Mouse (Mus musculus): ENCODE results near the gene Prok1. TPM values are rescaled to one million over a fixed set of nuclear protein-coding genes. Genes with fewer than 3 reads are reported as not detected.
A peak's percentile ranks its signal among the peaks of the same experiment; 100 is the strongest.

The Prok1 gene
- total RNA-seq, 2 experiments from 2014 or later: not detected

GRCm38 (mm10) chr3:107241389-107242094 lies 2.0 kb upstream of the Prok1 start:
- DNase-seq: no peak
- intact Hi-C loops (cut with DNase I): no loop called here

DNA sequence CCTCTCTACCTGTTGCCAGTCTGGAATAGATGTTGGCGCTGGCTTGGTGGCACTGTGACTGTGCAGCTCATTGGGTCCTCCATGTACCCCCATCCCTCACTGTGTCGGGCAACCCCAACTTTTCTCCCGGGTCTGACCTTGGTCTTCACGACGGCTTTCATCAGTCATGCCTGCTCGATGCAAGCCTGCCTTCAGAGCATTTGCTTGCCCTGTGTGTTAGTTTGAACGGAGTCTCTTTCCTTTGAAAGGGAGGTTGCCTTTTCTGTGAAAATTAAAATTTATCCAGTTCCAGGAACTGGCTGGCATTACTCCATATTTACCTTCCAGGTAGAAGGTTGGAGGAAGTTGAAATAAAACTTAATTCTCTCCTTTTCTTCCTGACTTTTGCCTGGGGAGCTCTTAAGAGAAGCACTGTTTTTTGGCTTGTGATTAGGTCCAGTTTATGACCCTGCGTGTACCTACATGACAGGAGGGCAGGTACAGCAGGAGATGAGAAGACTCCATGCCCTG lies 981 bp downstream of the Prok1 start:
- no peak for DNase-seq
- intact Hi-C loops (cut with DNase I): loop anchor here (5.0 kb wide), 1 partner anchor 94 kb away; the partner anchor contains the start of gene Rbm15

DNA sequence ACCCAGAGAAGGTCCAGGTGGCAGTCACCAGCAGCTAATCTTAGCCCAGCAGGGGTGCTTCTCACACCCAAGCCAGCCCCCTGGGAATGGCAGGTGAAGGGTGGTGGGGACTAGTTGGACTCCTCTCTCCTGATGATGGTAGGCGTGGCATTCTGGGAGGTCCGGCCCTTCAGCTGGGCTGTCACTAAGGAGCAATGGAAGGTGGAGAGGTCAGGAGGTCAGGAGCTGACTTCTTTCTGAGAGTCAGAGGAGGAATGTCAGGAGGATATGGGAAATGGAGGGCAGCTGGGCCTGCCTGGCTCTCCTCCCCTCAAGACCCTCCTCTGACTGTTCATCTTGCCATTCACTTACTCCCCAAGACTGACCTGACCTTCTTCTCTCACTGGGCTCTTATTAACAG lies 1.5 kb downstream of the Prok1 start:
- intact Hi-C loops (cut with DNase I): loop anchor here (5.0 kb wide), 1 partner anchor 94 kb away; the partner anchor contains the start of gene Rbm15
- no peak for DNase-seq

- intact Hi-C loops (cut with DNase I): loop anchor here (1.0 to 5.0 kb wide), 4 partner anchors 27 to 233 kb away; no protein-coding TSS in a partner anchor
- DNase-seq: no peak
Observed at GRCm38 (mm10) chr3:107233945-107234344, 5.6 kb downstream of the Prok1 start.

DNA sequence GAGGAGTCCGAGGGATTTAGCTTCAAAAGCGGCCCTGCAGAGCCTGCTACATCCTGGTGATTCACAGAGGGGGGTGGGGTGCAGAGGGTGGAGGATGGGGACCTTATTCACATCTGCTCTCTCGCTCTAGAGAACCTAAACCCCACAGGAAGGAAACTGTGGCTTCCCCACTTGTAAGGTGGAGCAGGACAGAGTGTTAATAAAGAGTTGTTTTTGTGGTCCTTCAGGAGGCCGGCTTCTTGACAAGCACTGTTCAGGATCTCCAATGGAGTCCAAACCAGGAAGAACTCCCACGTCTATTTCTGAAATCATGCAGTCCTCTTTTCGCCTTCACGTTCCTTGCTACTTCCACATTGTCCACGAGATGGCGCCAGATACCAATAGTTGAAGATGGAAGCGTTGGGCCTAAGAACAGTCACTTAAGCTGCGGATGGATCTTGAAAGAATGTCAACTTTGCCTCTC lies 6.1 kb downstream of the Prok1 start:
- DNase-seq: peak; percentile 86 to 92
- intact Hi-C loops (cut with DNase I): loop anchor here (1.0 to 5.0 kb wide), 4 partner anchors 27 to 233 kb away; no protein-coding TSS in a partner anchor

- no peak for DNase-seq
- intact Hi-C loops (cut with DNase I): loop anchor here (5.0 kb wide), 1 partner anchor 126 kb away; no protein-coding TSS in a partner anchor
Observed at GRCm38 (mm10) chr3:107231202-107231601, 8.3 kb downstream of the Prok1 start.

- intact Hi-C loops (cut with DNase I): loop anchor here (5.0 kb wide), 1 partner anchor 127 kb away; no protein-coding TSS in a partner anchor
- no peak for DNase-seq
Observed at GRCm38 (mm10) chr3:107230527-107230926, 9.0 kb downstream of the Prok1 start, which contains the start of gene A630076J17Rik. Gene A630076J17Rik, plus strand, starts transcription at chr3:107230614.

GRCm38 (mm10) chr3:107229822-107230221 lies 9.7 kb downstream of the Prok1 start:
- DNase-seq: peak in 1 of 2 experiments; percentile 21
- intact Hi-C loops (cut with DNase I): loop anchor here (5.0 kb wide), 1 partner anchor 127 kb away; no protein-coding TSS in a partner anchor

GRCm38 (mm10) chr3:107229221-107229620 lies 10.3 kb downstream of the Prok1 start:
- intact Hi-C loops (cut with DNase I): no loop called here
- DNase-seq: no peak

GRCm38 (mm10) chr3:107225820-107226219 lies 13.7 kb downstream of the Prok1 start:
- DNase-seq: no peak
- intact Hi-C loops (cut with DNase I): no loop called here

GRCm38 (mm10) chr3:107223230-107223629 lies 16.3 kb downstream of the Prok1 start:
- DNase-seq: no peak
- intact Hi-C loops (cut with DNase I): no loop called here

GRCm38 (mm10) chr3:107221608-107222007 lies 17.9 kb downstream of the Prok1 start, which contains the start of gene Cym:
Gene Cym, minus strand, starts transcription at chr3:107221732.
- no peak for DNase-seq

GRCm38 (mm10) chr3:107218572-107218971 lies 20.9 kb downstream of the Prok1 start:
- intact Hi-C loops (cut with DNase I): no loop called here
- no peak for DNase-seq

More at GRCm38 (mm10) chr3:107221608-107222007, 17.9 kb downstream of the Prok1 start, which contains the start of gene Cym:
- intact Hi-C loops (cut with DNase I): no loop called here

- intact Hi-C loops (cut with DNase I): no loop called here
Observed at GRCm38 (mm10) chr3:107217101-107217480, 22.4 kb downstream of the Prok1 start.

DNA sequence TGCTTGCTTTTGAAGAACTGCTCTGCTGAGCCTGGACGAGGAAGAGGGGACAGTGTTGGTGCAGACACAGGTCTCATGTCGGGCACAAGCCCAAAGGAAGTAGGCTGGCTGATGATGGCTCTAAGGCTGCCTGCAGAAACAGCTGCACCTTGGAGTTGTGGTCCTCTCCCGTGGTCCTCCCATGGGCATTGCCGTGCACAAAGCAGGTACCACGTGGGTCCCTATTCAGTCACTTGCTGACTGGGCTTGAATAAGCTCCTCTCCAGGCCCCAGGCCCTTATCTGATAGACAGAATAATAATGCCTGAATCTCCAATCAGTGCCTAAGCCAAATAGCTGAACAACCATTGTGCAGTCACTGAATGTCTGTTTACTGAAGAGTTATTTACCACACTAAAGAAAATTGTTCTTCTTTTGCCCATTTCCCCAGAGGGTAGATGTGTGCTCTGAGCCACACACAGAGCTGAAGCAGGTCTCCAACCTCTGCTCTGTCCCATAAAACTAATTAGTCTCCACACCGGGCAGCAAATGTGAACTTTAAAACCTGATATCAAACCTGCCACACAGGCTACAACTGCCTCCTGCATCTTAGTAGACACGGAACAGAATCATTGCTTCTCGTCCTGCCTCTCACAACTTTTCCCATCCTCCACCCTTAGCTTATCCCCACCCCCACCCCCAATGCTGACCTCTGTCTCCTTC lies 23.0 kb downstream of the Prok1 start:
- DNase-seq: no peak
- intact Hi-C loops (cut with DNase I): no loop called here

More at GRCm38 (mm10) chr3:107217101-107217480, 22.4 kb downstream of the Prok1 start:
- DNase-seq: no peak

GRCm38 (mm10) chr3:107214606-107215005 lies 24.9 kb downstream of the Prok1 start:
- intact Hi-C loops (cut with DNase I): no loop called here
- no peak for DNase-seq

DNA sequence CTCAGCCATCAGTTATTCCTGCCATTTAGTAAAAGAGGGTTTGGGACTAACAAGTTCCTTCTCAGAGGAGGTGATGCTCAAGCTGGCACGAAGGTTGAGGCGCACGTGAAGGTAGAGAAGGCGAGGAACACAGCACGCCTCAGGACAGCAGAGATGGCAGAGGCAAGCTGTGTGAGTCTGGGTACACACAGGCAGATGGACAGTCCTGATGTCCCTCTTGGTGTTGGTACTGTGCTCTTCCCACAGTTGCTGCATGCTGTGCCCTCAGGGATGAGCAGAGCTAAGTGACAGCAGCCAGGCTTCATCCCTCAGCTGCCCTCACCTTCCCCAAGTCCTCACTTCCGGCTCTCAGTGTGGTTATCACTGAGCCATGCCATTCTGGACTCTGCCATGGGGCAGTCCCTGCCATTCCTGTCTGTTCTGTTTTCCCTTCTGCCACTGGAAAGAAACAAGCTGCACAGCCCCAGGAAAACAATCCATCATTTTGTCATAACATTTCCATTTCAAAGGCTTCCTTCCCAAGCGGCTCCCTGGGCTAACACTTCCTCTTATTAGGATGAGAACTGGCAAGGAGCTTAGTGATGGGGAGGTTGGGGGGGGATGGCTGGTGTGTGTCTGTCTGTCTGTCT lies 31.8 kb downstream of the Prok1 start:
- no peak for DNase-seq
- intact Hi-C loops (cut with DNase I): loop anchor here (2.0 to 5.0 kb wide), 3 partner anchors 25 to 255 kb away; no protein-coding TSS in a partner anchor

DNA sequence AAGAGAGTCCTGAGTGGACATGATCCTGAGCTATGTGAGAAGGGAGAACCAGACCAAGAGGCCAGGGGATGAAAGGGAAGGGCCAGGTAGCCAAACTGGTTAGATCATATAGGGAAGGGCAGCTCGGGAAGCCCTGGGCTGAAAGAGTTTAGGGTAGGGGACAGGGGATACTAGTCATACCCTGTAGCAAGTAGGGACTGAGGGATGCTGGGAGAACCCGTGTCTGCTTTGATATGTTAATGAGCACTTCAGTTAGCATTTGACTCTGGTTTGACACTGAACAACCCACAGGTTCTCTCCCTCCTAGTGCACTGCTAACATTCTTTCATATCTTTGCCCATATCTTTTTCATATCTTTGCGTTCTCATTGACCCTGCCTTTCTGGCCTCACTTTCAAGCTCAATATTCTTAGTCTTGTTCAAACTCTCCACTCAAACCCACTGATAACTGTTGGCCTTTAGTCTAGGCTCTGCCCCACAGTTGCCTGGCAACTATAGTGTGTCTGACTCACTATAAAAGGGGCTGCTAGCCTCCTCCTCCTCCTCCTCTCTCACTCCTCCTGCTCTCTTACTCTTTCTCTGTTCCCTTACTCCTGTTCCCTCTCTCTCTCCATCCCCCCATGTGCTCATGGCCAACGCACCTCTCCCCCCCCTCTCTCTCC lies 32.9 kb downstream of the Prok1 start:
- intact Hi-C loops (cut with DNase I): loop anchor here (1.0 to 5.0 kb wide), 4 partner anchors 26 to 256 kb away; no protein-coding TSS in a partner anchor
- no peak for DNase-seq

DNA sequence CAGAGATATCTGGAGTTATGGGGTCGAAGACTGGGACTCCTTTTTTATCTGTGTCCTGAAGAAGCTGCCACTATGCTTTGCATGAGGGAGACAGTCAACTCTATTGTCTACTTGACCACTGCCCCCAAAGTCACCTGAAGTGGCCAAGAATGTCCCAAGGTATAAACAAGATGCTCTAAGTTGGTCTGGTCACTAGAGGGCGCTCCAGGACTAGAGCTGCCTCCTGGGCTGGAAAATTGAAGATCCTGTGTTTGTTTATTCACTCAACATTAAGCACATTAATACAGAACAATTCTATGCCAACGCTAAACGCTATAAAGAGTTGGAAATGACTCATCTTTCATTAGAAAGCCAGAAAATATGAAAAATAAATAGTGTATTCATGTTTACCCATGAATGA lies 33.5 kb downstream of the Prok1 start:
- intact Hi-C loops (cut with DNase I): loop anchor here (1.0 to 5.0 kb wide), 4 partner anchors 27 to 257 kb away; no protein-coding TSS in a partner anchor
- DNase-seq: peak; percentile 79 to 87
